Mouse (Mus musculus) urinary bladder, postnatal 36 days (tissue): ENCODE data around the gene Fthl17e.
"Not testable (repeated sequence)": the region's sequence is repeated elsewhere in the genome, so short reads cannot be mapped to it uniquely, and the experiment has no call there.

Experiments used
- DNase-seq, 2 experiments: peaks; one replicate each; pipeline ENCODE4 v3.0.0; 2022; ENCODE audit warnings: low spot score in 2 of 2, mixed read lengths in 1 of 2

Gene Fthl17e

GRCm38 (mm10) chrX:9033193-9033592 lies at the start of gene Fthl17e:
TSS of gene Fthl17e (plus strand) at chrX:9033493.
- DNase-seq, result not testable (repeated sequence)

- DNase-seq, result not testable (repeated sequence)
These were observed 46.6 kb upstream of the Fthl17e start, which contains the start of gene Fthl17d for GRCm38 (mm10) chrX:8986655-8987054. TSS of gene Fthl17d (minus strand) at chrX:8986755.

GRCm38 (mm10) chrX:9016079-9016478 lies 17.2 kb upstream of the Fthl17e start:
- no peak for DNase-seq

- no peak for DNase-seq
These were observed 13.8 kb upstream of the Fthl17e start for GRCm38 (mm10) chrX:9019481-9019880.

GRCm38 (mm10) chrX:9041611-9042010 lies 8.3 kb downstream of the Fthl17e start:
- DNase-seq, result not testable (repeated sequence)

- DNase-seq, result peak; percentile 4 to 83
These were observed 27.7 kb downstream of the Fthl17e start for GRCm38 (mm10) chrX:9060952-9061351.

- no peak for DNase-seq
These were observed 28.8 kb downstream of the Fthl17e start for GRCm38 (mm10) chrX:9062101-9062500.

GRCm38 (mm10) chrX:9062715-9063114 lies 29.4 kb downstream of the Fthl17e start, which contains the start of gene Fthl17f:
TSS of gene Fthl17f (plus strand) at chrX:9063015.
- not testable (repeated sequence) for DNase-seq

GRCm38 (mm10) chrX:9077699-9078098 lies 44.4 kb downstream of the Fthl17e start:
- DNase-seq, result peak; percentile 10 to 38
